Mouse (Mus musculus): ENCODE data around the gene Mak. TPM values are rescaled to one million over a fixed set of nuclear protein-coding genes. Genes with fewer than 3 reads are reported as not detected.
"Not testable (repeated sequence)": the region's sequence is repeated elsewhere in the genome, so short reads cannot be mapped to it uniquely, and the experiment has no call there.

Gene Mak
- total RNA-seq, 2 experiments from 2014 or later: not detected

- DNase-seq (ENCODE audit: low spot score): peak; percentile 16
Observed at GRCm38 (mm10) chr13:41000140-41000925, 79.2 kb downstream of the Mak start.

GRCm38 (mm10) chr13:40998537-40998936, 81.0 kb downstream of the Mak start:
- DNase-seq (ENCODE audit: low spot score): not testable (repeated sequence)

GRCm38 (mm10) chr13:40994487-40995263, 84.8 kb downstream of the Mak start:
- DNase-seq (ENCODE audit: low spot score): no peak

GRCm38 (mm10) chr13:40988418-40988817, 91.1 kb downstream of the Mak start:
- DNase-seq (ENCODE audit: low spot score): no peak

GRCm38 (mm10) chr13:40987608-40988303, 91.8 kb downstream of the Mak start:
- DNase-seq (ENCODE audit: low spot score): not testable (repeated sequence)

GRCm38 (mm10) chr13:40986081-40986480, 93.4 kb downstream of the Mak start:
- no peak for DNase-seq (ENCODE audit: low spot score)

- DNase-seq (ENCODE audit: low spot score): no peak
Observed at GRCm38 (mm10) chr13:40982759-40983158, 96.7 kb downstream of the Mak start.

- DNase-seq (ENCODE audit: low spot score): no peak
Observed at GRCm38 (mm10) chr13:40979321-40979720, 100.2 kb downstream of the Mak start.

GRCm38 (mm10) chr13:40978652-40979051, 100.9 kb downstream of the Mak start:
- no peak for DNase-seq (ENCODE audit: low spot score)

- peak; percentile 67 for DNase-seq (ENCODE audit: low spot score)
Observed at GRCm38 (mm10) chr13:40977609-40978008, 101.9 kb downstream of the Mak start.

Other genes starting within 250 kb of the Mak start
- 10 to 100 TPM in 1 of 2 experiments, 1 to 10 TPM in 1; 9.5 to 19.4 TPM for gene Gcnt2, start 220.0 kb downstream of the Mak start, total RNA-seq (2021)
- gene Pak1ip1, start 78.7 kb downstream of the Mak start, total RNA-seq (2021): 10 to 100 TPM; 23.8 to 26.7 TPM
- 10 to 100 TPM; 65.8 to 67.0 TPM for gene Tmem14c, start 63.4 kb downstream of the Mak start, total RNA-seq (2021)
- gene Gcm2, start 31.3 kb upstream of the Mak start, total RNA-seq (2021): not detected
- not detected for gene Sycp2l, start 34.6 kb upstream of the Mak start, total RNA-seq (2021)
- under 1 TPM; 0.05 to 0.12 TPM for gene Elovl2, start 140.7 kb upstream of the Mak start, total RNA-seq (2021)
- gene Smim13, start 170.1 kb upstream of the Mak start, total RNA-seq (2021): 10 to 100 TPM; 37.3 to 37.5 TPM
- not detected for gene Gm17364, start 194.3 kb upstream of the Mak start, total RNA-seq (2021)